Mouse (Mus musculus) heart, embryonic 16.5 days (tissue): Measurements from ENCODE around the gene Speer4b. TPM values are rescaled to one million over a fixed set of nuclear protein-coding genes. Genes with fewer than 3 reads are reported as not detected.
"Not testable (repeated sequence)": the region's sequence is repeated elsewhere in the genome, so short reads cannot be mapped to it uniquely, and the experiment has no call there.

ENCODE experiments used
- ATAC-seq: fragments of 200-750 bp; cut with Nextera tagmentation; replicated peaks from 2 replicates; pipeline ENCODE4 v1.8.0; 2017; ENCODE audit warnings: moderate number of reproducible peaks; ENCODE audit not compliant: insufficient read depth, low FRiP score; ENCODE audit errors: extremely low read depth
- H3K27ac ChIP-seq: fragments of 300-500 bp; sonication (generic); 2 replicates; pipeline ENCODE4 v1.5.1; 2014; ENCODE audit warnings: mild to moderate bottlenecking, low read length, control low read depth, moderate library complexity
- H3K27me3 ChIP-seq: fragments of 300-500 bp; sonication (generic); 2 replicates; pipeline ENCODE4 v1.6.1; 2014; ENCODE audit warnings: low read length, mixed read lengths; ENCODE audit not compliant: control insufficient read depth, insufficient read depth
- H3K36me3 ChIP-seq: fragments of 300-500 bp; sonication (generic); 2 replicates; pipeline ENCODE4 v1.6.1; 2014; ENCODE audit not compliant: control insufficient read depth, insufficient read depth
- H3K4me1 ChIP-seq: fragments of 300-500 bp; sonication (generic); 2 replicates; pipeline ENCODE4 v1.6.1; 2014; ENCODE audit warnings: low read length, mixed read lengths; ENCODE audit not compliant: control insufficient read depth, insufficient read depth
- H3K4me2 ChIP-seq: fragments of 300-500 bp; sonication (generic); 2 replicates; pipeline ENCODE4 v1.6.1; 2014; ENCODE audit warnings: low read depth, mild to moderate bottlenecking, control low read depth, low read length
- H3K4me3 ChIP-seq: fragments of 300-500 bp; sonication (generic); 2 replicates; pipeline ENCODE4 v1.5.1; 2014; ENCODE audit warnings: mild to moderate bottlenecking, control low read depth, low read length
- H3K9ac ChIP-seq: fragments of 300-500 bp; sonication (generic); 2 replicates; pipeline ENCODE4 v1.6.1; 2014; ENCODE audit warnings: low read length, control low read depth
- H3K9me3 ChIP-seq: fragments of 300-500 bp; sonication (generic); replicated peaks from 2 replicates; pipeline ENCODE4 v1.6.1; 2016; ENCODE audit warnings: low read length; ENCODE audit not compliant: control insufficient read depth
- WGBS: fragments of 180-500 bp; shearing (Covaris S2); extraction: QIAGEN DNeasy Blood & Tissue Kit; methylation state at CpG from one replicate; pipeline ENCODE4 v1.1.7; 2014; 5-methylcytosine and 5-hydroxymethylcytosine counted together
- polyA plus RNA-seq: library from polyadenylated mRNA; unstranded; fragments of >200 nt; fragmentation: Nextera tagmentation; extraction: Ambion mirVana; gene quantifications from 2 replicates; pipeline ENCODE4 v1.2.1, GENCODE M21; 2015

Speer4b gene
- not detected in 2 replicates for polyA plus RNA-seq

- not testable (repeated sequence) for H3K4me2 ChIP-seq, H3K27ac ChIP-seq, H3K4me1 ChIP-seq, H3K9me3 ChIP-seq, H3K36me3 ChIP-seq, H3K27me3 ChIP-seq, ATAC-seq, H3K9ac ChIP-seq, H3K4me3 ChIP-seq
- 32% methylated on average over 1 of the region's 1 CpGs for WGBS
These were observed at the start of gene Speer4b for GRCm38 (mm10) chr5:27501338-27501737. Speer4b (minus strand) TSS chr5:27501438.

GRCm38 (mm10) chr5:27549291-27549690, 48.1 kb upstream of the Speer4b start:
- WGBS, result 72% methylated on average over 4 of the region's 4 CpGs
- no peaks in the 10 kb centered on the region for H3K27me3 ChIP-seq
- ATAC-seq, result no peak

GRCm38 (mm10) chr5:27544816-27545270, 43.6 kb upstream of the Speer4b start:
- H3K4me2 ChIP-seq, result no peak overlapping the region
- H3K27ac ChIP-seq, result no peak overlapping the region
- 18% methylated on average over 2 of the region's 2 CpGs for WGBS
- H3K4me3 ChIP-seq, result no peak overlapping the region
- no peaks in the 10 kb centered on the region for H3K4me1 ChIP-seq
- no peak overlapping the region for H3K9ac ChIP-seq
- H3K27me3 ChIP-seq, result no peaks in the 10 kb centered on the region
- no peak for ATAC-seq
- no peaks in the 10 kb centered on the region for H3K9me3 ChIP-seq
- H3K36me3 ChIP-seq, result no peaks in the 10 kb centered on the region

More at GRCm38 (mm10) chr5:27549291-27549690, 48.1 kb upstream of the Speer4b start:
- H3K27ac ChIP-seq, result no peak overlapping the region
- H3K4me3 ChIP-seq, result no peak overlapping the region
- H3K36me3 ChIP-seq, result no peaks in the 10 kb centered on the region
- no peak overlapping the region for H3K4me2 ChIP-seq
- H3K9ac ChIP-seq, result no peak overlapping the region
- H3K4me1 ChIP-seq, result no peaks in the 10 kb centered on the region
- H3K9me3 ChIP-seq, result no peaks in the 10 kb centered on the region

GRCm38 (mm10) chr5:27526906-27527305, 25.7 kb upstream of the Speer4b start:
- WGBS, result 64% methylated on average over 1 of the region's 1 CpGs
- Histone ChIP-seq H3K27ac (no peak overlapping the region), H3K4me2 (no peak overlapping the region), H3K4me1 (no peaks in the 10 kb centered on the region), H3K9ac (no peak overlapping the region), H3K4me3 (no peak overlapping the region), H3K27me3 (no peaks in the 10 kb centered on the region), H3K9me3 (no peaks in the 10 kb centered on the region), H3K36me3 (no peaks in the 10 kb centered on the region)
- ATAC-seq, result no peak

- ATAC-seq, result no peak
- no peaks in the 10 kb centered on the region for H3K9me3 ChIP-seq
- no peak overlapping the region for H3K9ac ChIP-seq
- no peak overlapping the region for H3K4me2 ChIP-seq
- H3K4me1 ChIP-seq, result no peaks in the 10 kb centered on the region
- no peaks in the 10 kb centered on the region for H3K36me3 ChIP-seq
- H3K4me3 ChIP-seq, result no peak overlapping the region
- no peak overlapping the region for H3K27ac ChIP-seq
- no peaks in the 10 kb centered on the region for H3K27me3 ChIP-seq
These were observed 17.5 kb upstream of the Speer4b start for GRCm38 (mm10) chr5:27518716-27519115.

GRCm38 (mm10) chr5:27490942-27491341, 10.3 kb downstream of the Speer4b start:
- H3K27me3 ChIP-seq, result no peaks in the 10 kb centered on the region
- H3K27ac ChIP-seq, result no peak overlapping the region
- no peaks in the 10 kb centered on the region for H3K36me3 ChIP-seq
- no peaks in the 10 kb centered on the region for H3K4me1 ChIP-seq
- WGBS, result 74% methylated on average over 4 of the region's 4 CpGs
- no peaks in the 10 kb centered on the region for H3K9me3 ChIP-seq
- H3K4me2 ChIP-seq, result no peak overlapping the region
- no peak for ATAC-seq
- no peak overlapping the region for H3K4me3 ChIP-seq
- H3K9ac ChIP-seq, result no peak overlapping the region

- no peaks in the 10 kb centered on the region for H3K36me3 ChIP-seq
- 44% methylated on average over 1 of the region's 1 CpGs for WGBS
- no peak overlapping the region for H3K4me2 ChIP-seq
- no peaks in the 10 kb centered on the region for H3K27me3 ChIP-seq
- H3K4me3 ChIP-seq, result no peak overlapping the region
- H3K9me3 ChIP-seq, result no peaks in the 10 kb centered on the region
- H3K9ac ChIP-seq, result no peak overlapping the region
- H3K27ac ChIP-seq, result no peak overlapping the region
- no peak for ATAC-seq
- no peaks in the 10 kb centered on the region for H3K4me1 ChIP-seq
These were observed 15.1 kb downstream of the Speer4b start for GRCm38 (mm10) chr5:27486138-27486537.

GRCm38 (mm10) chr5:27481706-27482105, 19.5 kb downstream of the Speer4b start:
- no peak overlapping the region for H3K27ac ChIP-seq
- no peaks in the 10 kb centered on the region for H3K9me3 ChIP-seq
- H3K4me1 ChIP-seq, result no peaks in the 10 kb centered on the region
- H3K4me3 ChIP-seq, result no peak overlapping the region
- H3K4me2 ChIP-seq, result no peak overlapping the region
- 75% methylated on average over 2 of the region's 2 CpGs for WGBS
- no peak for ATAC-seq
- no peaks in the 10 kb centered on the region for H3K27me3 ChIP-seq
- no peaks in the 10 kb centered on the region for H3K36me3 ChIP-seq
- H3K9ac ChIP-seq, result no peak overlapping the region

- Histone ChIP-seq H3K4me1 (no peaks in the 10 kb centered on the region), H3K27me3 (no peaks in the 10 kb centered on the region), H3K36me3 (no peaks in the 10 kb centered on the region), H3K4me2 (no peak overlapping the region), H3K9me3 (no peaks in the 10 kb centered on the region), H3K9ac (no peak overlapping the region), H3K27ac (no peak overlapping the region), H3K4me3 (no peak overlapping the region)
- no peak for ATAC-seq
- 78% methylated on average over 4 of the region's 4 CpGs for WGBS
These were observed 26.2 kb downstream of the Speer4b start for GRCm38 (mm10) chr5:27474964-27475465.
